Mouse (Mus musculus) forebrain, embryonic 14.5 days (tissue): ENCODE measurements at regions not wholly inside any gene's neighbourhood (a gene's known extent, or its start where the extent isn't known, plus 50 kb on each side); places are given as distances from the start of the nearest gene placed in this dataset.
A peak's percentile ranks its signal among the peaks of the same experiment; 100 is the strongest.

Source experiments
- ATAC-seq: fragments of 200-750 bp; cut with Nextera tagmentation; 2 replicates; pipeline ENCODE4 v1.8.0; 2017; ENCODE audit warnings: mild to moderate bottlenecking, moderate library complexity
- DNase-seq: peaks from one replicate; pipeline ENCODE4 v3.0.0-alpha.2; 2015; ENCODE audit warnings: low spot score
- H3K27ac ChIP-seq: fragments of 300-500 bp; sonication (generic); 2 replicates; pipeline ENCODE4 v1.5.1; 2014; ENCODE audit warnings: low read depth, mild to moderate bottlenecking, control low read depth, low read length, moderate library complexity
- H3K27me3 ChIP-seq: fragments of 300-500 bp; sonication (generic); replicated peaks from 2 replicates; pipeline ENCODE4 v1.6.1; 2014; ENCODE audit warnings: low read length, control low read depth, mixed read lengths; ENCODE audit not compliant: control insufficient read depth, insufficient read depth
- H3K36me3 ChIP-seq: fragments of 300-500 bp; sonication (generic); 2 replicates; pipeline ENCODE4 v1.6.1; 2014; ENCODE audit warnings: low read length, control low read depth; ENCODE audit not compliant: control insufficient read depth, insufficient read depth
- H3K4me1 ChIP-seq: fragments of 300-500 bp; sonication (generic); 2 replicates; pipeline ENCODE4 v1.6.1; 2014; ENCODE audit warnings: antibody characterized with exemption, low read length, control low read depth; ENCODE audit not compliant: control insufficient read depth, insufficient read depth
- H3K4me2 ChIP-seq: fragments of 300-500 bp; sonication (generic); 2 replicates; pipeline ENCODE4 v1.6.1; 2014; ENCODE audit warnings: mild to moderate bottlenecking, control low read depth, low read length
- H3K4me3 ChIP-seq: fragments of 300-500 bp; sonication (generic); 2 replicates; pipeline ENCODE4 v1.5.1; 2014; ENCODE audit warnings: low read depth, low read length, control low read depth
- H3K9ac ChIP-seq: fragments of 300-500 bp; sonication (generic); 2 replicates; pipeline ENCODE4 v1.6.1; 2014; ENCODE audit warnings: mild to moderate bottlenecking, low read length, control low read depth, moderate library complexity
- H3K9me3 ChIP-seq: fragments of 300-500 bp; sonication (generic); replicated peaks from 2 replicates; pipeline ENCODE4 v1.6.1; 2016; ENCODE audit warnings: low read length, control low read depth, mixed read lengths; ENCODE audit not compliant: control insufficient read depth
- WGBS: fragments of 180-500 bp; shearing (Covaris S2); extraction: QIAGEN DNeasy Blood & Tissue Kit; methylation state at CpG from one replicate; pipeline ENCODE4 v1.1.7; 2014; 5-methylcytosine and 5-hydroxymethylcytosine counted together

DNA sequence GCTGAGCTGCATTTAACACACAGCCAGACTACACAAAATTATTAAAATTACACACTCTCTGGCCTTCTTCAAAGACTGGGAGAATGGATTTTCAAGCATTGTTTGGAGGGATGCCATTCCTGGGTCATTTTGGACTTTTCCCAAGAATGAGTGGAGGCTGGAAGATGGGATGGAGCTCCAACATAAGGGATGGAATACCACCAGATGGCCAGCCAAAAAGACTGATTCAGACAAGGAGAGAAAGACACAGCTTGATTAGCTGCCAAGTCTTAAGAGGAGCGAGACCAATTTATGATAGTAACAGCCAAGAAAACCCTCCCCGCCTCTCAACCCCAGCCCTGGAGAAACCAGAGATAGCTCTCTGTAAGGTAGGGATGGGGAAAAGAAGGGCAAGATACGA is 253.4 kb upstream of the Chd6 start:
- no peaks in the 10 kb centered on the region for H3K9me3 ChIP-seq
- peak; percentile 65 for DNase-seq

DNA sequence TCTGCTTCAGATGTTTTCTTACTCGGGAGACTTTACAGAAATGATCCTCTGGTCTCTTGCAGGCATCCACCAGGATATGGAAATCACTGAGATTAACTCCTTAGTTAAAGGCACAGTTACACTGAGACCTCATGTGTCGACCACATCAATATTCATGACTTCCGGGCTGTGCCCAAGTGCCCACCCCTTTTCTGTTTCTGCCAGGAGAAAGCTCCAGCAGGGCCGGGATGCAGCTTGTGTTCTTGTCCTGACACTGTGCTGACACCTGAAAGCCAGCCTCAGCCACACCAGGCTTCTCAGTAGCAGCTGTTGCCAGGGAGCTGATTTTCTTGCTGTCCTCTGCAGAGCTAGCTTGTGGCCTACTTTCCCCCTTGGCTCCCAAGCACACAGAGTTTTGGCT is 240.2 kb upstream of the Chd6 start:
- peak; percentile 92 for ATAC-seq
- no peaks in the 10 kb centered on the region for H3K27me3 ChIP-seq
- H3K4me2 ChIP-seq = no peak overlapping the region
- H3K4me3 ChIP-seq = no peak overlapping the region
- H3K36me3 ChIP-seq = no peaks in the 10 kb centered on the region
- no peak overlapping the region; the same call in 1 of the 2 replicates for H3K27ac ChIP-seq
- H3K4me1 ChIP-seq = peaks cover 3% of the 10 kb centered on the region; the same call in 1 of the 2 replicates
- H3K9me3 ChIP-seq = no peaks in the 10 kb centered on the region
- peak; percentile 70 for DNase-seq
- whole genome bisulfite sequencing = 13% methylated on average over 4 of the region's 4 CpGs
- no peak overlapping the region for H3K9ac ChIP-seq

More for the DNA sequence above, 253.4 kb upstream of the Chd6 start:
- H3K4me1 ChIP-seq = no peaks in the 10 kb centered on the region
- H3K9ac ChIP-seq = no peak overlapping the region
- no peak overlapping the region for H3K4me3 ChIP-seq
- H3K27ac ChIP-seq = no peak overlapping the region
- H3K36me3 ChIP-seq = no peaks in the 10 kb centered on the region
- 81% methylated on average over 3 of the region's 3 CpGs for WGBS
- no peak overlapping the region for H3K4me2 ChIP-seq
- no peak for ATAC-seq
- H3K27me3 ChIP-seq = no peaks in the 10 kb centered on the region

DNA sequence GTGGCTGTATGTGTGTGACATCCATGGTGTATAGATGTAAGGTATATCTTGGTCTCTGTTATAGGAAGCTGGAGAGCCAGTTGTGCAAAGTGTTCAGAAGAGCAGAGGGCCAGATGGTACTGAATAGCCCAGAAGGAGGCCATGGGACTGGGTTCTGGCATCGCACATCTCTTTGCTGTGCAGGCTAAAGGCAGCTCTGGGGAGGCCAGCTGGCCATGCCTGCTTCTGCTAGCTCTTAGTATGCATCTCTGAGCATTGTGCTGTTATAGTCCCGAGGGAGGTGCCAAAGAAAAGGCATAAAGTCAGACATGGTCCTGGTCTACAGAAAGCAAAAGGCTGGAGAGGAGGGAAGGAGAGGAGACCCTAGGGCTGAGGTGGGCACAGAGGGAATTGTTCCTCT is 235.1 kb upstream of the Chd6 start:
- Histone ChIP-seq H3K27me3 (no peaks in the 10 kb centered on the region), H3K9ac (no peak overlapping the region), H3K4me1 (peaks cover 37% of the 10 kb centered on the region), H3K4me3 (no peak overlapping the region), H3K9me3 (no peaks in the 10 kb centered on the region), H3K27ac (no peak overlapping the region), H3K36me3 (no peaks in the 10 kb centered on the region), H3K4me2 (no peak overlapping the region)
- WGBS = 64% methylated on average over 2 of the region's 2 CpGs
- ATAC-seq (no peak), DNase-seq (no peak)

DNA sequence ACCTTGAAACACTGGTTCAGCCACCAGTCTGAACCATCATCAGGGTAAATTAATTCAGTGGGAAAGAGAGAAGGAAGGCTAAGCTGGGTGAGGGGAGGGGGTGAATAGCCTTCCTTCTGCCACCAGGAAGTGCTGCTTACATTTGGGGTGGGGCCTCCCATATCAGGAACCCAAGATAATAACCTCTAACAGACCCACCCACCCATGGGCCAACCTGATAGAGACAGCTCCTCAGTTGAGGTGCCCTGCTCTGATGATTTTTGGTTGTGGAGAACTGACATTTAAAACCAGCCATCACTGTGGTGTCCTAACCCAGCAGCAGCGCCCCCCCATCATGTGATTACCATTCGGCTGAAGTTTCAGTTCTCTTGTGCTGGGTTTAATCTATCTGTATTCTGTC is 233.8 kb upstream of the Chd6 start:
- H3K4me3 ChIP-seq = no peak overlapping the region
- H3K4me2 ChIP-seq = no peak overlapping the region
- H3K9ac ChIP-seq = no peak overlapping the region
- H3K27ac ChIP-seq = no peak overlapping the region
- H3K9me3 ChIP-seq = no peaks in the 10 kb centered on the region
- WGBS = 85% methylated on average over 2 of the region's 2 CpGs
- DNase-seq (no peak), ATAC-seq (no peak)
- no peaks in the 10 kb centered on the region for H3K27me3 ChIP-seq
- H3K4me1 ChIP-seq = peaks cover 38% of the 10 kb centered on the region
- H3K36me3 ChIP-seq = no peaks in the 10 kb centered on the region

DNA sequence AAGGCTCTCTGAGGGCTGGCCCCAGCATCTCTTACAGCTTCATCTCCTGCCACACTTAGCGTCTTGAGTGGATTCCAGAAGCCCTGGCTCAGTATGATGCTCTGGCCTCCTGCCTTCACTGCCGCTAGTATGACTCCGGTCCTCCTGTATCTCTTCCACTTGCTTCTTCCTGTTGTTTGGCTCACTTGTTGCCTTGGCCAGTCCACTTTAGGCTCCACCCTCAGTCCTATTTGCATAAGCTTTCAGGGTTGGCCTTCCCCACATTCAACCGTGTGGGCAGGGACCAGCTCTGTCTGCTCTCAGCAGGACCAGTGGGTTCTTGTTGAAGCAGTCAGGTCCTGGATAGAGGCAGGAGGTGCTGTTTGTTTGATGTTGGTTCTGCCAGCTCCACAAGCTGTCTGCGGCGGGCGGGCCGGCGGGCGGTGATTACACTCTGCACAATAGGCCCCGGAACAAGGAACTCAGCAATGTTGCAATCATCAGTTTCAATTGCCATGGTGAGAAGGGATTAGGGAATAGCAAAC is 232.6 kb upstream of the Chd6 start:
- WGBS = 2% methylated on average over 11 of the region's 11 CpGs

DNA sequence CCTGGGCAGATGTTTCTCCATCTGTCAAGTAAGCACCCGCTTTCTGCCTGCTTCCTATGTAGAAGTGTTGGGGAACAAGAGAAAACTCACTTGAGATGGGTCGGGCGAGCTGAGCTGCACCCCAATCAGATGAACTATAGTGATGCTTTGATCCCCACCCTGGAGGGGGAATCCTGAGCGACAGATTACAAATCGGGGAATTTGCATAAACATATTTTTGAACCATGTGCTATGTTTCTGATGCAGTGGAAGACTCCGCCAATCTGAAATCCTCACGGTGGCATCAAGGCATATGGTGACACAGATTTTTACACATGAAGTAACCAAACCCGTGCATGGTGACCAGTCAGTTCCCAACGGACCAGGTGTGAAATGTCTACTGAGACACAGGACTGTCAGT is 231.4 kb upstream of the Chd6 start:
- Histone ChIP-seq H3K9me3 (no peaks in the 10 kb centered on the region), H3K4me1 (peaks cover 38% of the 10 kb centered on the region), H3K27me3 (no peaks in the 10 kb centered on the region), H3K4me2 (no peak overlapping the region), H3K36me3 (no peaks in the 10 kb centered on the region), H3K4me3 (no peak overlapping the region), H3K27ac (peak overlapping the region; percentile 50; the same call in 1 of the 2 replicates), H3K9ac (no peak overlapping the region)
- WGBS = 53% methylated on average over 9 of the region's 9 CpGs
- DNase-seq (peak; percentile 37), ATAC-seq (no peak)

More for the DNA sequence above, 232.6 kb upstream of the Chd6 start:
- DNase-seq = peak; percentile 89
- peak overlapping the region; percentile 36 for H3K4me2 ChIP-seq
- no peak overlapping the region for H3K9ac ChIP-seq
- H3K27ac ChIP-seq = peak overlapping the region; percentile 72
- H3K4me3 ChIP-seq = no peak overlapping the region
- H3K27me3 ChIP-seq = no peaks in the 10 kb centered on the region
- peaks cover 38% of the 10 kb centered on the region for H3K4me1 ChIP-seq
- no peaks in the 10 kb centered on the region for H3K36me3 ChIP-seq
- H3K9me3 ChIP-seq = no peaks in the 10 kb centered on the region
- ATAC-seq = peak; percentile 86

DNA sequence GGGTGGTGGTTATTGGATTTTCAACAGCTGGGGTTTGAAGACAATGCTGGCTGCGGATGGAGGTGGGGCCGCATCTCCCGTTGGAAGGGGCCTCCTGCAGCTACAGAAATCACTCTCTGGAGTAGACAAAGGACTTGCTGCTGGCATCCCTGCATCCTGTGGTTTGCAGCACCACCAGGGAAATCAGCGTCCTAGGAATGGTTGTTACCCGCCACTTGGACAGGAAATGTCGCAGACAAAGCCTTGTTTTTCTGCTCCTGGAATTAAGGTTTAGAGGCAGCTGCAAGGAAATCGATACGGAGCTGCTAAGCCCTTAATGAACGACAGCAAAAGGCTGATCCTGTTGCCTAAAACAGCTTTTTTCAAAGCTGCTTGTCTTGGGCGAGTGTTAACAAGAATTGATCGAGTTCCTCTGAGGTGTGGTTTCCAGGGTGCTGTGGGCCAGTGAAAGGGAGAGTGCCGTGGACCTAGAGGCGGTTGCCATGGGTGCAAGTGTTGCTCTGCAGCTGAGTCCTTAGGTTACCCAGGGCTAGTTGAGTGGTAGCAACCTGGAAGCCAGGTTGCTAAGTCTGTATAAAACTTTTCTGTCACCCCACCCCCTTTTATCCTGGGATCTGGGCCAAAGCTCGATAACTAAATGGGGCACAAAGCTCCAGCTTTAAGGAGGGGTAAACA is 230.6 kb upstream of the Chd6 start:
- peak; percentile 32; the same call in 1 of the 2 replicates for ATAC-seq
- Histone ChIP-seq H3K27ac (peak overlapping the region; percentile 70), H3K27me3 (no peaks in the 10 kb centered on the region), H3K9me3 (no peaks in the 10 kb centered on the region), H3K4me3 (no peak overlapping the region), H3K36me3 (no peaks in the 10 kb centered on the region), H3K4me1 (peaks cover 38% of the 10 kb centered on the region), H3K4me2 (no peak overlapping the region; the same call in 1 of the 2 replicates), H3K9ac (0 out of 2 replicates have a peak overlapping the region, but pooled peaks have one; percentile 13)
- 3% methylated on average over 14 of the region's 14 CpGs for WGBS
- peak; percentile 75 for DNase-seq

DNA sequence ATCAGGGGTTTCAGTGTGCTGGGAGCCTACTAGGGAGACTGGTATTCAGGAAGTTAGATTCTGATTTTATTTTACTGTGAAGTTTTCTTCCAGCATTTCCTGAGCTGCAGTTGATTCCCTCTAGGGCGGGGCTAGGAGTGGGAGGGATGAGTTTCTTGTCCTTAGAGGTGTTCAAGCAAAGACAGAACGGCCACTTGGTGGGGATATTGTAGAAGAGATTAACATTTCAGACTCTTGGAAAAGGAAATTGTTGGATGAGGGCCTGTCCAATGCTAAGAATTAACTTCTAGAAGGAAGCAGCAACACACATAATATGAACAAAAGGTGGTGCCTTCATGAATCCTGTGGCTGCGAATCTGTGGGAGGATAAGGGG is 230.1 kb upstream of the Chd6 start:
- no peaks in the 10 kb centered on the region for H3K27me3 ChIP-seq
- ATAC-seq (peak; percentile 8; the same call in 1 of the 2 replicates), DNase-seq (no peak)
- WGBS = 11% methylated on average over 3 of the region's 3 CpGs
- no peaks in the 10 kb centered on the region for H3K9me3 ChIP-seq
- H3K36me3 ChIP-seq = no peaks in the 10 kb centered on the region
- no peak overlapping the region; the same call in 1 of the 2 replicates for H3K4me2 ChIP-seq
- H3K9ac ChIP-seq = 0 out of 2 replicates have a peak overlapping the region, but pooled peaks have one; percentile 13
- H3K4me3 ChIP-seq = no peak overlapping the region
- H3K4me1 ChIP-seq = peaks cover 38% of the 10 kb centered on the region
- peak overlapping the region; percentile 70; the same call in 1 of the 2 replicates for H3K27ac ChIP-seq

DNA sequence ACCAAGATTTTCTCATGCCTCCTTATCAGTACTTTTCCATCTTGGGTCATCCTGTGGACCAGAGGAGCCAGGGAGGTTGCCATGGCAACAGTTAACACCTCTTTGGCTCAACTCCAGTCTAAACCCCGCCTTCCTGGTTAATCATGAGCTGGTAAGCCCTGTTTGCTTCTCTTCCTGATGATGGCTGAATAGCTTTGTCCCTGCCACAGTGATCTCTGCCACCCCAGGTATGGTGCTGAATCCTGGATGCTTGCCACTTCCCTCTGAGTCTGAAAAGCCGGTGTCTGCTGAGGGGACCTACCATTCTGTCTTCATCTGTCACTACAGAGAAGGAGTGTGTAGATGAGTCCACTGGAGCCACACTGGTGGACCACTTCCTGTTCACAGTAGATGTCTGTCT is 223.8 kb upstream of the Chd6 start:
- DNase-seq (peak; percentile 67), ATAC-seq (0 out of 2 replicates have a peak, but pooled peaks have one; percentile 42)
- H3K9ac ChIP-seq = no peak overlapping the region
- peaks cover 5% of the 10 kb centered on the region for H3K4me1 ChIP-seq
- H3K27ac ChIP-seq = no peak overlapping the region
- H3K4me2 ChIP-seq = no peak overlapping the region
- no peaks in the 10 kb centered on the region for H3K36me3 ChIP-seq
- no peaks in the 10 kb centered on the region for H3K9me3 ChIP-seq
- H3K27me3 ChIP-seq = no peaks in the 10 kb centered on the region
- H3K4me3 ChIP-seq = no peak overlapping the region
- WGBS = 18% methylated on average over 2 of the region's 2 CpGs
